In genomic region chr9:27201472-27202219, GRCm38 (mm10) we compare ENCODE assay signal across 17 mouse cellular contexts. TPM values are rescaled to one million over a fixed set of nuclear protein-coding genes. Genes with fewer than 3 reads are reported as not detected.
A peak's percentile ranks its signal among the peaks of the same experiment; 100 is the strongest.
DNase-seq lines count a peak whose midpoint lies in the region; ATAC-seq lines count a peak whose summit lies in the region.
"Had no signal": no experiment of that assay in that cellular context is flagged by ENCODE, and none has a peak within 500 bp of the region (broad histone marks: within the 10 kb centered on the region; RNA-seq: fewer than 3 reads in every experiment).

No protein-coding gene starts in this region.

- ATAC-seq in cerebellum, adult (ENCODE audit: insufficient number of reproducible peaks, low FRiP score, low TSS enrichment) = 0 out of 2 replicates have a peak, but pooled peaks have one; percentile 43
- no peak for ATAC-seq in hindbrain, embryonic 13.5 days (ENCODE audit: low FRiP score)
- no peak for ATAC-seq in hindbrain, embryonic 11.5 days (ENCODE audit: low FRiP score)
- ATAC-seq: inflammation-experienced regulatory T-cells, adult 6 months had no signal

- no peak overlapping the region for H3K4me3 ChIP-seq in hindbrain, embryonic 13.5 days
- no peak overlapping the region for H3K4me3 ChIP-seq in hindbrain, embryonic 11.5 days (ENCODE audit: low read depth, low read length)
- H3K4me3 ChIP-seq: embryonic facial prominence, embryonic 10.5 days; layer of hippocampus, adult 2 months; limb, embryonic 10.5 days; liver, embryonic 15.5 days had no signal

- H3K4me1 ChIP-seq in hindbrain, embryonic 13.5 days (replicated peaks) = peaks cover 32% of the 10 kb centered on the region
- peaks cover 2% of the 10 kb centered on the region; the same call in 1 of the 2 replicates for H3K4me1 ChIP-seq in hindbrain, embryonic 11.5 days (replicated peaks; ENCODE audit: control insufficient read depth, insufficient read depth, low read length)
- H3K4me1 ChIP-seq: liver, embryonic 15.5 days had no signal

- no peak for DNase-seq in cerebellum, postnatal 14 days
- no peak for DNase-seq in hindbrain, embryonic 11.5 days (ENCODE audit: low spot score)
- DNase-seq in right cerebral cortex, adult 18-20 months = peak; percentile 55
- DNase-seq in right cerebral cortex, postnatal 14 days = no peak
- DNase-seq in telencephalon, adult 2 months (ENCODE audit: low read depth, low spot score) = peak; percentile 46
- DNase-seq in lung, adult 18-20 months = no peak
- DNase-seq: B cell, adult 2 months; gastrocnemius, postnatal 36 days; lung, postnatal 36 days; thymus, postnatal 36 days had no signal

- no peak overlapping the region for H3K9ac ChIP-seq in hindbrain, embryonic 13.5 days
- no peak overlapping the region for H3K9ac ChIP-seq in hindbrain, embryonic 11.5 days (ENCODE audit: low read depth, low read length)
- H3K9ac ChIP-seq: liver, embryonic 15.5 days had no signal

- 81% methylated on average over 8 of the region's 8 CpGs for WGBS in hindbrain, embryonic 13.5 days
- 76% methylated on average over 8 of the region's 8 CpGs for WGBS in hindbrain, embryonic 11.5 days

- no peaks in the 10 kb centered on the region for H3K36me3 ChIP-seq in hindbrain, embryonic 13.5 days
- H3K36me3 ChIP-seq in hindbrain, embryonic 11.5 days (ENCODE audit: control insufficient read depth, insufficient read depth, low read length) = no peaks in the 10 kb centered on the region
- H3K36me3 ChIP-seq: embryonic facial prominence, embryonic 10.5 days; limb, embryonic 10.5 days; liver, embryonic 15.5 days had no signal

- no peaks in the 10 kb centered on the region; the same call in 1 of the 2 replicates for H3K9me3 ChIP-seq in hindbrain, embryonic 13.5 days
- no peaks in the 10 kb centered on the region for H3K9me3 ChIP-seq in hindbrain, embryonic 11.5 days (ENCODE audit: control insufficient read depth, low read length)
- H3K9me3 ChIP-seq: embryonic facial prominence, embryonic 10.5 days; limb, embryonic 10.5 days; liver, embryonic 15.5 days had no signal

- H3K27me3 ChIP-seq in hindbrain, embryonic 13.5 days = peaks cover 25% of the 10 kb centered on the region; the same call in 1 of the 2 replicates
- no peaks in the 10 kb centered on the region; the same call in 1 of the 2 replicates for H3K27me3 ChIP-seq in hindbrain, embryonic 11.5 days (ENCODE audit: control insufficient read depth, insufficient read depth, low read length)
- H3K27me3 ChIP-seq: liver, embryonic 15.5 days had no signal

- no peak overlapping the region for H3K4me2 ChIP-seq in hindbrain, embryonic 13.5 days
- H3K4me2 ChIP-seq in hindbrain, embryonic 11.5 days (replicated peaks; ENCODE audit: low read depth, low read length) = no peak overlapping the region
- H3K4me2 ChIP-seq: liver, embryonic 15.5 days had no signal

- H3K27ac ChIP-seq in hindbrain, embryonic 13.5 days = peak overlapping the region; percentile 89
- no peak overlapping the region for H3K27ac ChIP-seq in hindbrain, embryonic 11.5 days (ENCODE audit: low read depth, low read length)
- H3K27ac ChIP-seq: layer of hippocampus, adult 2 months; liver, embryonic 15.5 days had no signal

RNA-seq across cellular contexts. Expression of gene Jam3, which starts 46.4 kb away (rescaled TPM):
- polyA plus RNA-seq in hindbrain, embryonic 13.5 days (2015; fragmentation: Nextera tagmentation; extraction: Ambion mirVana) = 72.6 and 80.1 TPM in 2 replicates
- 151 and 163 TPM in 2 replicates for polyA plus RNA-seq in hindbrain, embryonic 11.5 days (2014; fragmentation: Nextera tagmentation; extraction: Ambion mirVana)

Comparison
In these comparisons a context has a peak if more than half of its experiments do, and no peak if none do; other contexts are left out.
1. DNase-seq: peak in right cerebral cortex, adult 18-20 months (single experiment) and telencephalon, adult 2 months (single experiment); none in cerebellum, postnatal 14 days (0 of 2), hindbrain, embryonic 11.5 days (single experiment), right cerebral cortex, postnatal 14 days (single experiment) and lung, adult 18-20 months (0 of 2).